Mouse (Mus musculus): Measurements from ENCODE around the gene Cpvl. TPM values are rescaled to one million over a fixed set of nuclear protein-coding genes. Genes with fewer than 3 reads are reported as not detected.

Gene Cpvl
- total RNA-seq, 2 experiments from 2014 or later: not detected

GRCm38 (mm10) chr6:53901741-53902140 is 76.7 kb downstream of the Cpvl start:
- ATAC-seq (replicated peaks; ENCODE audit: low FRiP score, poor library complexity, severe bottlenecking): no peak

GRCm38 (mm10) chr6:53897872-53898464 is 80.5 kb downstream of the Cpvl start:
- ATAC-seq (replicated peaks; ENCODE audit: low FRiP score, poor library complexity, severe bottlenecking): no peak

GRCm38 (mm10) chr6:53897126-53897525 is 81.3 kb downstream of the Cpvl start:
- ATAC-seq (replicated peaks; ENCODE audit: low FRiP score, poor library complexity, severe bottlenecking): no peak

- no peak for ATAC-seq (replicated peaks; ENCODE audit: low FRiP score, poor library complexity, severe bottlenecking)
Observed at GRCm38 (mm10) chr6:53893731-53894130, 84.7 kb downstream of the Cpvl start.

GRCm38 (mm10) chr6:53891109-53891508 is 87.4 kb downstream of the Cpvl start:
- no peak for ATAC-seq (replicated peaks; ENCODE audit: low FRiP score, poor library complexity, severe bottlenecking)

- ATAC-seq (replicated peaks; ENCODE audit: low FRiP score, poor library complexity, severe bottlenecking): no peak
Observed at GRCm38 (mm10) chr6:53884931-53885330, 93.5 kb downstream of the Cpvl start.

GRCm38 (mm10) chr6:53884496-53884895 is 94.0 kb downstream of the Cpvl start:
- ATAC-seq (replicated peaks; ENCODE audit: low FRiP score, poor library complexity, severe bottlenecking): no peak

- ATAC-seq (replicated peaks; ENCODE audit: low FRiP score, poor library complexity, severe bottlenecking): no peak
Observed at GRCm38 (mm10) chr6:53883405-53883804, 95.1 kb downstream of the Cpvl start.

- no peak for ATAC-seq (replicated peaks; ENCODE audit: low FRiP score, poor library complexity, severe bottlenecking)
Observed at GRCm38 (mm10) chr6:53881623-53882022, 96.8 kb downstream of the Cpvl start.

- no peak for ATAC-seq (replicated peaks; ENCODE audit: low FRiP score, poor library complexity, severe bottlenecking)
Observed at GRCm38 (mm10) chr6:53881235-53881606, 97.2 kb downstream of the Cpvl start.

- ATAC-seq (replicated peaks; ENCODE audit: low FRiP score, poor library complexity, severe bottlenecking): no peak
Observed at GRCm38 (mm10) chr6:53880530-53881234, 97.8 kb downstream of the Cpvl start.

- no peak for ATAC-seq (replicated peaks; ENCODE audit: low FRiP score, poor library complexity, severe bottlenecking)
Observed at GRCm38 (mm10) chr6:53879567-53879966, 98.9 kb downstream of the Cpvl start.

- ATAC-seq (replicated peaks; ENCODE audit: low FRiP score, poor library complexity, severe bottlenecking): no peak
Observed at GRCm38 (mm10) chr6:53874881-53875429, 103.5 kb downstream of the Cpvl start.

GRCm38 (mm10) chr6:53871903-53872302 is 106.6 kb downstream of the Cpvl start:
- ATAC-seq (replicated peaks; ENCODE audit: low FRiP score, poor library complexity, severe bottlenecking): no peak

GRCm38 (mm10) chr6:53863011-53863410 is 115.5 kb downstream of the Cpvl start:
- ATAC-seq (replicated peaks; ENCODE audit: low FRiP score, poor library complexity, severe bottlenecking): no peak

- no peak for ATAC-seq (replicated peaks; ENCODE audit: low FRiP score, poor library complexity, severe bottlenecking)
Observed at GRCm38 (mm10) chr6:53859106-53859505, 119.4 kb downstream of the Cpvl start.

GRCm38 (mm10) chr6:53857822-53858221 is 120.6 kb downstream of the Cpvl start:
- no peak for ATAC-seq (replicated peaks; ENCODE audit: low FRiP score, poor library complexity, severe bottlenecking)

- ATAC-seq (replicated peaks; ENCODE audit: low FRiP score, poor library complexity, severe bottlenecking): no peak
Observed at GRCm38 (mm10) chr6:53856775-53857174, 121.7 kb downstream of the Cpvl start.

- no peak for ATAC-seq (replicated peaks; ENCODE audit: low FRiP score, poor library complexity, severe bottlenecking)
Observed at GRCm38 (mm10) chr6:53854971-53855856, 123.3 kb downstream of the Cpvl start.

- no peak for ATAC-seq (replicated peaks; ENCODE audit: low FRiP score, poor library complexity, severe bottlenecking)
Observed at GRCm38 (mm10) chr6:53854226-53854625, 124.2 kb downstream of the Cpvl start.

Data from erythroid progenitor cell, adult 5-6 weeks (primary cell).